Mouse (Mus musculus) ES-Bruce4 (cell line): ENCODE measurements around the gene H1fx. TPM values are rescaled to one million over a fixed set of nuclear protein-coding genes. Genes with fewer than 3 reads are reported as not detected.

Experiments
- H3K27ac ChIP-seq: 2 replicates; pipeline ENCODE4 v1.5.1; 2012; ENCODE audit warnings: low read length, inconsistent platforms; ENCODE audit not compliant: insufficient read depth
- H3K27me3 ChIP-seq: 2 replicates; pipeline ENCODE4 v1.6.1; 2012; ENCODE audit warnings: mild to moderate bottlenecking, low read length, inconsistent platforms; ENCODE audit not compliant: control insufficient read depth, poor library complexity, insufficient read depth, severe bottlenecking
- H3K36me3 ChIP-seq: 2 replicates; pipeline ENCODE4 v1.6.1; 2012; ENCODE audit warnings: inconsistent platforms, mild to moderate bottlenecking, low read length, moderate library complexity; ENCODE audit not compliant: control insufficient read depth, poor library complexity, insufficient read depth, severe bottlenecking
- H3K4me1 ChIP-seq: one replicate; pipeline ENCODE4 v1.8.1; 2011; ENCODE audit warnings: low read length; ENCODE audit not compliant: control insufficient read depth, insufficient read depth
- H3K4me3 ChIP-seq: 2 replicates; pipeline ENCODE4 v1.5.1; 2011; ENCODE audit warnings: low read depth, mild to moderate bottlenecking, low read length
- H3K9ac ChIP-seq: 2 replicates; pipeline ENCODE4 v1.6.1; 2012; ENCODE audit warnings: low read depth, mild to moderate bottlenecking, inconsistent platforms; ENCODE audit not compliant: poor library complexity, severe bottlenecking
- H3K9me3 ChIP-seq: replicated peaks from 2 replicates; pipeline ENCODE4 v1.6.1; 2012; ENCODE audit warnings: mild to moderate bottlenecking, low read length, inconsistent platforms; ENCODE audit not compliant: control insufficient read depth, poor library complexity, insufficient read depth, severe bottlenecking
- CTCF ChIP-seq: IDR thresholded peaks from one replicate; pipeline ENCODE4 v1.8.1; 2011; ENCODE audit warnings: low read depth, low read length
- EP300 ChIP-seq: IDR thresholded peaks from 2 replicates; pipeline ENCODE4 v1.6.1; 2011; ENCODE audit warnings: low read depth, low read length; ENCODE audit not compliant: insufficient read depth
- POLR2A ChIP-seq: IDR thresholded peaks from one replicate; pipeline ENCODE4 v1.8.1; 2011; ENCODE audit warnings: low read length; ENCODE audit not compliant: insufficient read depth
- polyA plus RNA-seq: library from polyadenylated mRNA; stranded (reverse); fragments of >200 nt; gene quantifications from 2 replicates; pipeline ENCODE4 v1.2.4, GENCODE M21; 2011; ENCODE audit warnings: low read depth; ENCODE audit not compliant: missing spikeins, insufficient read depth, insufficient read length

Gene H1fx
- polyA plus RNA-seq = 39.0 and 47.3 TPM in 2 replicates

DNA sequence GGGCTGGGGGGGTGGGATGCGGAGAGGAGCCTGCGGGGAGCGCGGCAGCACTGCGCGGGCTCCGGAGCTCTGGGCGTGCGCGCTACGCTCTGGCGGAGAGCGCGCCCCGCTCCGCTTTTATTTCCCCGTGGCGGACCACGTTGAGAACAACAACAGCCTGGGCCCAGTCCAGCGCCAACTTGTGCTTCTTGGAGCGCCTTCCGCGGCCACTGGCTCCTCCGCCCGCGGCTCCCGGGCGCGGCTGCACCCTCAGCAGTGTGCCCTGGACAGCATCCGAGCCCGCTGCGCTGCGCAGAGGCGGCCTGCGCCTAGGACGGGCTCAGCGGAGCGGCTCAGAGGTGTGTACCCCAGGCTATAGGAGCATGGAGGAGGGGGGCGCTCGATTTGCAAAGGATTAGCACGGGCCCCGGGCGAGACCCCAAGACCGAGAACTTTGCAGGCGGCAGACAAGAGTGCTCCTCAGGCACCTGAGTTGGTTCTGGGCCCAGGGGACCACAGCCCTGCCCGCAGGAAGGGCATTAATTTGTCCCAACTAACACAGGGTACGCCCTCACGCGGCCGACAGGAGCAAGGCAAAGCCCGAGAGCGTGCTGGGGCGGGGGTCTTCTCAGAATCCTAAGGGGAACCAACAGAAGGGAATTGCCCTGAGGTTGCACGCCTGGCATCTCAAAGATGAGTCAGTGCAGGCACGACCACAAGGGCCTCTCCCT is at the start of gene H1fx:
H1fx (minus strand) TSS at position 91 of the 710 bp plus-strand sequence.
- TF ChIP-seq CTCF (peak; percentile 59), POLR2A (peak; percentile 32), EP300 (no peak)
- no peaks in the 10 kb centered on the region for H3K9me3 ChIP-seq
- H3K4me3 ChIP-seq = peak within 1 kb of the TSS; percentile 71
- peak within 1 kb of the TSS; percentile 94 for H3K9ac ChIP-seq
- no peaks in the 10 kb centered on the region for H3K4me1 ChIP-seq
- H3K27me3 ChIP-seq = no peaks in the 10 kb centered on the region
- H3K36me3 ChIP-seq = no peaks in the 10 kb centered on the region
- H3K27ac ChIP-seq = no peak within 1 kb of the TSS

- no peak overlapping the region for H3K4me3 ChIP-seq
- TF ChIP-seq CTCF = no peak
- no peak for TF ChIP-seq POLR2A
- no peak for TF ChIP-seq EP300
- H3K9ac ChIP-seq = no peak overlapping the region
- H3K4me1 ChIP-seq = peaks cover 3% of the 10 kb centered on the region
- no peaks in the 10 kb centered on the region for H3K9me3 ChIP-seq
- H3K27ac ChIP-seq = no peak overlapping the region
- no peaks in the 10 kb centered on the region for H3K27me3 ChIP-seq
- peaks cover 11% of the 10 kb centered on the region for H3K36me3 ChIP-seq
Observed at GRCm38 (mm10) chr6:88030432-88030831, 49.0 kb upstream of the H1fx start.

DNA sequence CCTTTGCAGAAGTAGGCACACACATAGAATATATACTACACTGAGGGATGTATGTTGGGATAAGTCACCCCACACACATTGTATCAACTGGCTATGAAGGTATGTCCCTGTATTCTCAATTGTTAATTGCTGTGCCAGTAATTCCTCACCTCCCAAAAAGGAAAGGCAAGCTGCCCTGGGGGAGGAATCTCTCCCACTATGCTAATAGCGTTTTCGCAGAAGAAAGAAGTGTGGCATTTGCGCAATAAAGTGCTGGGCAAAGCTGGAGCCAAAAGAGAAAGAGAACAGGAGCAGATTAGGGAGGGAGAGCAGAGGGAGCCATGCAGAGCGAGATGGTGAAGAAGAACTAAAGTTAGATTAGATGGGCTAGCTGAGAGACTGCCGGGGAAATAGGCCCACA is 46.0 kb upstream of the H1fx start:
- peaks cover 16% of the 10 kb centered on the region for H3K36me3 ChIP-seq
- H3K9me3 ChIP-seq = no peaks in the 10 kb centered on the region
- no peaks in the 10 kb centered on the region for H3K27me3 ChIP-seq
- peaks cover 3% of the 10 kb centered on the region for H3K4me1 ChIP-seq
- TF ChIP-seq POLR2A (no peak), EP300 (no peak), CTCF (no peak)
- H3K9ac ChIP-seq = no peak overlapping the region
- H3K4me3 ChIP-seq = no peak overlapping the region
- H3K27ac ChIP-seq = peak overlapping the region; percentile 22; the same call in 1 of the 2 replicates

DNA sequence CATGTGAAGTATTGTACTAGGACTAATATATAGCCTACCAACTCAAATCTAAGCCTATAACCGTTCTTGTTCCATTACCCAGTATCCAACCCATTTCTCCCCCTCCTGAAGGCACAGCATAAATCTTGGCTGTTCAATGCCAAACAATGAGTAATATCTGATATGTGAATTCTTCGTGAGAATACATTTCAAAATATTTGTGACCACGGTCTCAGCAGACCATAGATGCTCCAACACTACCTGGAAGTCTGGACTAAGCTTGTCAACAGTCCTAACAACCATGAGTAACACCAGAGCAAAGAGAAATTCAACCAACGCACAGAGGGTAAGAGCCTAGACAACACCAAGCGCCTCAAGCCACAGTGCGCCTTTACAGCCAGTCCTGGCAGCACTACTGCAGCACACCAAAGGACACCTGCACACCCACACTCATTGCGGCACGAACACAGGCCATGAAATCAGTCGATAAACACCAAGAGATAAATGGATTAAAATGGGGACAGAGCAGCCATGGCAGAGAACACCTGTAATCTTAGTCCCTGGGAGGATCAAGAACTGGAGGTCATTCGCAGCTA is 42.0 kb upstream of the H1fx start:
- H3K27me3 ChIP-seq = no peaks in the 10 kb centered on the region
- TF ChIP-seq CTCF = no peak
- H3K27ac ChIP-seq = no peak overlapping the region
- peaks cover 5% of the 10 kb centered on the region for H3K4me1 ChIP-seq
- H3K9me3 ChIP-seq = no peaks in the 10 kb centered on the region
- H3K4me3 ChIP-seq = no peak overlapping the region
- peaks cover 11% of the 10 kb centered on the region for H3K36me3 ChIP-seq
- H3K9ac ChIP-seq = no peak overlapping the region

DNA sequence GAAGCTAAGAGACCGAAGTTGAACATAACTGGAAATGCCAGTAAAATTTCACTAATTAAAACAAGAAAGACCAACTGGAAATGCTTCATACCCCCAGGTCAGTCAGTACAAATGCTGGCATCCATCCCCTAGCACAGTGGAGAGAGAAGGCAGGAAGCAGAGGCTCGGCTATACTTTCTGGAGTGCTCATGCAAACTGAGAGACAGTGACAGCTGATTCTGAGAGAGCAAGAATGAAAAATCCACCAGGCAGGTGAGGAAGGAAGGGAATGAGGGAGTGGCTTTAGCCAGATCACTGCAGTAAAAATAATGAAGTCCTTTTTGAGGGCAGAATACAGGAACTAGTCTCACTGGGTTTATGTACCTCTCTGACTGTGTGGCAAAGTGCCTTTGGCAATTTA is 37.7 kb upstream of the H1fx start:
- H3K36me3 ChIP-seq = 0 out of 2 replicates have a peak, but pooled peaks cover 4% of the 10 kb centered on the region
- peaks cover 6% of the 10 kb centered on the region for H3K4me1 ChIP-seq
- TF ChIP-seq POLR2A = no peak
- TF ChIP-seq CTCF = no peak
- TF ChIP-seq EP300 = no peak
- H3K27ac ChIP-seq = no peak overlapping the region
- no peaks in the 10 kb centered on the region for H3K27me3 ChIP-seq
- no peaks in the 10 kb centered on the region for H3K9me3 ChIP-seq
- H3K9ac ChIP-seq = no peak overlapping the region
- no peak overlapping the region for H3K4me3 ChIP-seq

- H3K36me3 ChIP-seq = no peaks in the 10 kb centered on the region
- H3K27ac ChIP-seq = peak overlapping the region; percentile 31
Observed at GRCm38 (mm10) chr6:88017821-88018220, 36.4 kb upstream of the H1fx start.

More at GRCm38 (mm10) chr6:88017821-88018220, 36.4 kb upstream of the H1fx start:
- Histone ChIP-seq H3K9me3 (no peaks in the 10 kb centered on the region), H3K4me3 (no peak overlapping the region), H3K9ac (no peak overlapping the region), H3K4me1 (peaks cover 7% of the 10 kb centered on the region), H3K27me3 (no peaks in the 10 kb centered on the region)
- TF ChIP-seq CTCF = no peak
- no peak for TF ChIP-seq EP300
- TF ChIP-seq POLR2A = no peak
